Mouse (Mus musculus) lung, postnatal 0 days (tissue): Measurements from ENCODE around the gene Zfp248. TPM values are rescaled to one million over a fixed set of nuclear protein-coding genes. Genes with fewer than 3 reads are reported as not detected.
A peak's percentile ranks its signal among the peaks of the same experiment; 100 is the strongest.

Experiments
- ATAC-seq: fragments of 200-750 bp; cut with Nextera tagmentation; 2 replicates; pipeline ENCODE4 v1.8.0; 2017; ENCODE audit warnings: moderate library complexity
- DNase-seq: peaks from one replicate; pipeline ENCODE4 v3.0.0-alpha.2; 2016; ENCODE audit warnings: low spot score
- H3K27ac ChIP-seq: fragments of 300-500 bp; sonication (generic); 2 replicates; pipeline ENCODE4 v1.5.1; 2014; ENCODE audit warnings: antibody characterized with exemption, mild to moderate bottlenecking, low read length, mixed read lengths
- H3K27me3 ChIP-seq: fragments of 300-500 bp; sonication (generic); replicated peaks from 2 replicates; pipeline ENCODE4 v1.6.1; 2014; ENCODE audit warnings: low read length, mixed read lengths; ENCODE audit not compliant: insufficient read depth
- H3K36me3 ChIP-seq: fragments of 300-500 bp; sonication (generic); 2 replicates; pipeline ENCODE4 v1.6.1; 2014; ENCODE audit warnings: low read length, mixed read lengths; ENCODE audit not compliant: insufficient read depth
- H3K4me1 ChIP-seq: fragments of 300-500 bp; sonication (generic); 2 replicates; pipeline ENCODE4 v1.6.1; 2014; ENCODE audit warnings: antibody characterized with exemption, low read depth, low read length, mixed read lengths; ENCODE audit not compliant: insufficient read depth
- H3K4me2 ChIP-seq: fragments of 300-500 bp; sonication (generic); replicated peaks from 2 replicates; pipeline ENCODE4 v1.6.1; 2014; ENCODE audit warnings: low read depth, mild to moderate bottlenecking, low read length, moderate library complexity, mixed read lengths
- H3K4me3 ChIP-seq: fragments of 300-500 bp; sonication (generic); 2 replicates; pipeline ENCODE4 v1.5.1; 2014; ENCODE audit warnings: low read depth, low read length
- H3K9ac ChIP-seq: fragments of 300-500 bp; sonication (generic); replicated peaks from 2 replicates; pipeline ENCODE4 v1.6.1; 2014; ENCODE audit warnings: low read depth, mild to moderate bottlenecking
- H3K9me3 ChIP-seq: fragments of 300-500 bp; sonication (generic); 2 replicates; pipeline ENCODE4 v1.6.1; 2016; ENCODE audit warnings: low read length, mixed read lengths
- CTCF ChIP-seq: IDR thresholded peaks from 2 replicates; pipeline ENCODE4 v1.5.1; 2016; ENCODE audit warnings: antibody characterized with exemption, mild to moderate bottlenecking
- EP300 ChIP-seq: IDR thresholded peaks from 2 replicates; pipeline ENCODE4 v1.6.1; 2016; ENCODE audit warnings: antibody characterized with exemption, mild to moderate bottlenecking, control low read depth
- WGBS: fragments of 180-500 bp; shearing (Covaris S2); extraction: QIAGEN DNeasy Blood & Tissue Kit; methylation state at CpG from one replicate; pipeline ENCODE4 v1.1.7; 2014; 5-methylcytosine and 5-hydroxymethylcytosine counted together
- polyA plus RNA-seq: library from polyadenylated mRNA; unstranded; fragments of >200 nt; fragmentation: Nextera tagmentation; extraction: Ambion mirVana; gene quantifications from 2 replicates; pipeline ENCODE4 v1.2.1, GENCODE M21; 2015

Zfp248 gene
- polyA plus RNA-seq: 1.8 and 2.7 TPM in 2 replicates

- under 1% methylated on average over 42 of the region's 43 CpGs for WGBS
- ATAC-seq (peak; percentile 97), DNase-seq (peak; percentile 90)
- no peaks in the 10 kb centered on the region for H3K9me3 ChIP-seq
- H3K4me3 ChIP-seq: peak within 1 kb of the TSS; percentile 77
- H3K36me3 ChIP-seq: no peaks in the 10 kb centered on the region
- peak; percentile 72 for TF ChIP-seq CTCF
- TF ChIP-seq EP300: no peak
- peak within 1 kb of the TSS; percentile 89 for H3K4me2 ChIP-seq
- H3K27me3 ChIP-seq: no peaks in the 10 kb centered on the region
- H3K9ac ChIP-seq: peak within 1 kb of the TSS; percentile 55
- no peaks in the 10 kb centered on the region for H3K4me1 ChIP-seq
- peak within 1 kb of the TSS; percentile 87 for H3K27ac ChIP-seq
Measured at GRCm38 (mm10) chr6:118455042-118455631, at the start of gene Zfp248. TSS of gene Zfp248 (minus strand) at chr6:118455528.

GRCm38 (mm10) chr6:118499010-118499409 is 43.7 kb upstream of the Zfp248 start:
- Histone ChIP-seq H3K27ac (no peak overlapping the region), H3K4me1 (no peaks in the 10 kb centered on the region), H3K27me3 (no peaks in the 10 kb centered on the region), H3K9ac (no peak overlapping the region), H3K4me3 (no peak overlapping the region), H3K4me2 (no peak overlapping the region), H3K36me3 (no peaks in the 10 kb centered on the region), H3K9me3 (no peaks in the 10 kb centered on the region)
- ATAC-seq (no peak), DNase-seq (no peak)
- WGBS: 75% methylated on average over 7 of the region's 7 CpGs
- TF ChIP-seq EP300 (no peak), CTCF (no peak)

DNA sequence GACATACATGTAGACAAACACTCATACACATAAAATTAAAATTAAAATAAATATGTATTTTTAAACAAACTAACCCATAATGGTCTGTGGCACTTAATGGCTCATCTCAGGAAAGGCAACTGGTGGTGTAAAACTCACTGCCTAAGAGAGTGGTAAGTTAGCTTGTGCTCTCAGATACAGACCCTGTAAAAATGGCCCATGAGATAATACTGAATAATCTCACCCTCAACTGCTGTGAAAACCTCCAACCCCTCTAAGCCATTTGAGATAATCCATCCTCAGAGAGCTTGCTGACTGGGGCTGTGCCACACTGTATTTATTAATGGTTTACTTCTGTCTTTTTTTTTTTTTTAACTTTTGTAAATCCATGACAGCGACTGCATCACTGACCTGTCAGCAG is 26.8 kb upstream of the Zfp248 start:
- Histone ChIP-seq H3K27ac (no peak overlapping the region), H3K9ac (no peak overlapping the region), H3K4me1 (peaks cover 3% of the 10 kb centered on the region; the same call in 1 of the 2 replicates), H3K4me3 (no peak overlapping the region), H3K4me2 (no peak overlapping the region), H3K9me3 (no peaks in the 10 kb centered on the region), H3K27me3 (no peaks in the 10 kb centered on the region), H3K36me3 (no peaks in the 10 kb centered on the region)
- DNase-seq (no peak), ATAC-seq (no peak)
- TF ChIP-seq CTCF: no peak
- TF ChIP-seq EP300: no peak
- WGBS: 95% methylated on average over 1 of the region's 1 CpGs

DNA sequence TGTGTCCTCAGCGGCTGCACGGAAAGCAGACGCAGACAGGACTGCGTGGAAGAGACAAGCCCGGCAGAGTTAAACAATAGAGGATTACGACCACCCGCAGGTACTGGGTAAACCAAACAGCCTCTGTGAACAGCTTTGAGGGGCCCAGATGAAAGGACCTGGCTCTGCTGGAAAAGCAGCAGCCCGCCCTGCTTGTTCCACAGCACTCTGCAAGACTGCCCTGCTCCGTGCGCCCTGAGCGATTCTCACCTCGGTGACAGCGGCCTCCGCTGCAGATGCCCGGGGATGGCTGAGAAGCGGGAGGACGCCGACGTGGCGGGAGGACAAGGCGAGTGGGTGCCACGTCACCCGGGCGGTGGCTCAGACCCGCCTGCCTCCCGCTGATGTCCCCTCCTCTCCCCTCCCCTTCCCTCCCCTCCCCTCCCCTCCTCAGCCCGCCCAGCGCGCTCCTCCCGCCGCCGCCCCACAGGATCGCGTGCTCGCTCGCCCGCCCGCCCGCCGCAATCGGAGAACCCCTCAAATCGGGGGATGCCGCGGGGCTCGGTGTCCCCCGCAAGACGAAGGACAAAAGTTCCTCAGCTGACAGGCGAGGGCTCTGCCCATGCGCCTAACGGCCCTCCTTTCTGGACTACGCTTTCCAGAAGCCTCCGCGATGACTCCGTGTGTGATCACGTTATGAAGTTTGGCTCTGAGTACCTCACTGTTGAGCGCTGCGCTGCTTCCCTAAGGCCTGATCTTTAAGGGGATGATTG is 23.8 kb upstream of the Zfp248 start, which contains the start of gene Zfp9:
Gene Zfp9, minus strand, starts transcription at position 364 of the 752 bp plus-strand sequence.
- DNase-seq (peak; percentile 90), ATAC-seq (peak; percentile 97)
- no peaks in the 10 kb centered on the region for H3K36me3 ChIP-seq
- TF ChIP-seq EP300 (no peak), CTCF (no peak)
- H3K27ac ChIP-seq: peak within 1 kb of the TSS; percentile 81
- H3K9me3 ChIP-seq: no peaks in the 10 kb centered on the region
- H3K4me1 ChIP-seq: peaks cover 3% of the 10 kb centered on the region; the same call in 1 of the 2 replicates
- WGBS: 1% methylated on average over 42 of the region's 57 CpGs
- H3K4me3 ChIP-seq: peak within 1 kb of the TSS; percentile 53
- peak within 1 kb of the TSS; percentile 54 for H3K9ac ChIP-seq
- H3K27me3 ChIP-seq: no peaks in the 10 kb centered on the region
- H3K4me2 ChIP-seq: peak within 1 kb of the TSS; percentile 73

- DNase-seq (peak; percentile 21), ATAC-seq (no peak)
- Histone ChIP-seq H3K36me3 (no peaks in the 10 kb centered on the region), H3K9ac (peak overlapping the region; percentile 54), H3K4me2 (peak overlapping the region; percentile 73), H3K4me1 (peaks cover 3% of the 10 kb centered on the region; the same call in 1 of the 2 replicates), H3K4me3 (peak overlapping the region; percentile 53), H3K27ac (0 out of 2 replicates have a peak overlapping the region, but pooled peaks have one; percentile 81), H3K27me3 (no peaks in the 10 kb centered on the region), H3K9me3 (no peaks in the 10 kb centered on the region)
- 26% methylated on average over 10 of the region's 10 CpGs for WGBS
- TF ChIP-seq EP300 (no peak), CTCF (no peak)
Measured at GRCm38 (mm10) chr6:118477875-118478785, 22.8 kb upstream of the Zfp248 start.
